Mouse (Mus musculus): ENCODE data around the gene Sertad2. TPM values are rescaled to one million over a fixed set of nuclear protein-coding genes. Genes with fewer than 3 reads are reported as not detected.
A peak's percentile ranks its signal among the peaks of the same experiment; 100 is the strongest.

Gene Sertad2
- polyA plus RNA-seq, 1 experiment = not detected

DNA sequence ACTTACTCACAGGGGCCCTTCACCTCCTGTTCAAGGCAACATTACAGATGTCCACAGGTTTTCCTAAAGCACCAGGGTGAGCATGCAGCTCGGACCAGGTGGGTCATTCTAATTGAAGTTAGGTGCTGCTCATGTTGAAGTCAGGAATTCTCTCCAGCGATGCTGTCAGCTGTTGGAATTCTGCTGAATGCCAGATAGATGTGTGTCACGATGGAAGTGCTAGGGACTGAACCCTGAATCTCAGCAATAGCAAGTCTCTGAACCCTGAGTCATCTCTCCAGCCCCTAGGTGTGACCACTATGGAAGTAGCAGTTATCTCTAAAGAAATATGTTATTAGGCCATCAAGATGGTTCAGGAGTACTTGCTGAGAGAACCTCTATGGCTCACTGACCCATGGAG, 102.5 kb downstream of the Sertad2 start:
- H3K4me3 ChIP-seq (ENCODE audit: insufficient read depth, low read depth, low read length) = no peak overlapping the region
- 83% methylated on average over 3 of the region's 3 CpGs for WGBS
- no peak overlapping the region for H3K27ac ChIP-seq (ENCODE audit: insufficient read depth, low read depth, low read length)
- TF ChIP-seq CTCF (IDR thresholded peaks at IDR 0.05; ENCODE audit: insufficient read depth, low read depth, low read length) = no peak
- no peak for TF ChIP-seq POLR2A (IDR thresholded peaks at IDR 0.05; ENCODE audit: insufficient read depth, low read depth, low read length)
- H3K4me1 ChIP-seq (ENCODE audit: control insufficient read depth, insufficient read depth, low read length) = peaks cover 46% of the 10 kb centered on the region

DNA sequence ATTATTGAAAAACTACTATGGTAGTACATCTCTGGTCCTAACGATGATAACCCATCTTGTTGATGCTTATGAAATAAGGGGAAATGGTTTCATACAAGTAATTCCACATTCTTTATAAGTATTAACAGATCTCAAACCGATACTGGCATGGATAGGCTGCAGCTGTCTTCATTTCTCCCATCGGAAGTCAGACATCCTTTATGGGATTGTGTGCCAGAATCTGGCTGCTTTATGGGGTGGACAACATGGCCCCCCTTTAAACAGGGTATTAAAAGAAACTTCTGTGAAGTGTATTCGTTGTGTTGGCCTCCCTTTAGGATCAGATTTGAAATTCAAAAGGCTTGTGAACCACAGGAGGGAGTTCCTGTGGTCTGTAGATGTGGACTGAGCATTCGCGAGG, 103.1 kb downstream of the Sertad2 start:
- peaks cover 44% of the 10 kb centered on the region for H3K4me1 ChIP-seq (ENCODE audit: control insufficient read depth, insufficient read depth, low read length)
- TF ChIP-seq CTCF (IDR thresholded peaks at IDR 0.05; ENCODE audit: insufficient read depth, low read depth, low read length) (no peak), POLR2A (IDR thresholded peaks at IDR 0.05; ENCODE audit: insufficient read depth, low read depth, low read length) (no peak)
- no peak overlapping the region for H3K4me3 ChIP-seq (ENCODE audit: insufficient read depth, low read depth, low read length)
- H3K27ac ChIP-seq (ENCODE audit: insufficient read depth, low read depth, low read length) = peak overlapping the region; percentile 44; the same call in 1 of the 2 replicates
- 58% methylated on average over 6 of the region's 6 CpGs for WGBS

DNA sequence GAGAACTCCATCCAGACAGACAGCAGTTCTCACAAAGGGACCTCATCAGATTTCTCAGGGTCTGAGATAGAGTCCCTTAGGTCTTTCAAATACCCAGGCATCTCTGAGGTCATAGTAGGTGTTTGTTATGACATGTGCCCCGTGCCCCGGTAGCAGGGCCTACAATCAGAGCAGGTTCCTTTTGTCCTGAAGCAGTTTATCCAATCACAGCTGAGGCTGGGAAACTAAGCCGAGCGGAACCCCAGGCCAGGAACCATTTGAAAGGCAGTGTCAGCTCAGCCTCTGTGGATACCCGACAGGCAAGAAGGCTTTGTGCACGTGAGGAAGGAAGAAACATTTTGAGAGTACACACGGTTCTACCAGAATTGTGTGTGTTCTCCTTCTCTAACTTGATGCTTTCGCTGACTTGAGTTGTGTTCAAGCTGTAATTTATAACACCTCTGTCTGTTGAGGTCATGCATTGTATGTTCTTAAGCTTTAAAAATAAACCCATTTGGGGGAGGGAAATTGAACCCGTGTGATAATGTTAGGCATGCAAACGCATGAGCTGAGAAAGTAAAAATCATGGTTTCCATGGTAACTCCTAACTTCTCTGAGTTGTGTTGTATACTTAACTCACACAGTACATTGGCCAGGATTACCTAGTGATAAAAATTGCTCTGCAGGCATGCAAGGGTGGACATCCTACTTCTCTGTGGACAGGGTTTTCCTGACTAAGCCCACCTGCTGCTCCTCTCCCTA, 104.1 kb downstream of the Sertad2 start:
- Histone ChIP-seq H3K4me3 (ENCODE audit: insufficient read depth, low read depth, low read length) (no peak overlapping the region), H3K27ac (ENCODE audit: insufficient read depth, low read depth, low read length) (peak overlapping the region; percentile 69), H3K4me1 (ENCODE audit: control insufficient read depth, insufficient read depth, low read length) (peaks cover 44% of the 10 kb centered on the region)
- WGBS = 31% methylated on average over 10 of the region's 10 CpGs
- TF ChIP-seq CTCF (IDR thresholded peaks at IDR 0.05; ENCODE audit: insufficient read depth, low read depth, low read length) (no peak), POLR2A (IDR thresholded peaks at IDR 0.05; ENCODE audit: insufficient read depth, low read depth, low read length) (no peak)

DNA sequence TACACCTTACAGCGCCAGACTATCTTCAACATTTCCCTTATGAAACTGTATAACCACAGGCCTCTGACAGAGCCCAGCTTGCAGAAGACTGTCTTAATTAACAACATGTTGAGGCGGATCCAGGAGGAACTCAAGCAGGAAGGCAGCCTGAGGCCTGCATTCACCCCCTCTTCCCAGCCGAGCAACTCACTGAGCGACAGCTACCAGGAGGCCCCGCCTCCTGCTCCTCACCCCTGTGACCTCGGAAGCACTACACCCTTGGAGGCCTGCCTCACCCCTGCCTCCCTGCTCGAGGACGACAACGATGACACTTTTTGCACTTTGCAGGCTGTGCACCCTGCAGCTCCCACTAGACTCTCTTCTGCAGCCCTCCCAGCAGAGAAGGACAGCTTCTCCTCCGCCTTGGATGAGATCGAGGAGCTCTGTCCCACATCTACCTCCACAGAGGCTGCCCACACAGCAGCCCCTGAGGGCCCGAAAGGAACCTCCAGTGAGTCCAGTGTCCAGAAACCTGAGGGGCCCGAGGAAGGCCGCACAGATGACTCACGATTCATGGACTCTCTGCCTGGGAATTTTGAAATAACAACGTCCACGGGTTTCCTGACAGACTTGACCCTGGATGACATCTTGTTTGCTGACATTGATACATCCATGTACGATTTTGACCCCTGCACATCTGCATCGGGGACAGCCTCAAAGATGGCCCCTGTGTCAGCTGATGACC, 105.0 kb downstream of the Sertad2 start:
- H3K4me1 ChIP-seq (ENCODE audit: control insufficient read depth, insufficient read depth, low read length) = peaks cover 47% of the 10 kb centered on the region
- TF ChIP-seq CTCF (IDR thresholded peaks at IDR 0.05; ENCODE audit: insufficient read depth, low read depth, low read length) = no peak
- TF ChIP-seq POLR2A (IDR thresholded peaks at IDR 0.05; ENCODE audit: insufficient read depth, low read depth, low read length) = no peak
- H3K27ac ChIP-seq (ENCODE audit: insufficient read depth, low read depth, low read length) = peak overlapping the region; percentile 52
- H3K4me3 ChIP-seq (ENCODE audit: insufficient read depth, low read depth, low read length) = no peak overlapping the region
- WGBS = 60% methylated on average over 19 of the region's 19 CpGs

DNA sequence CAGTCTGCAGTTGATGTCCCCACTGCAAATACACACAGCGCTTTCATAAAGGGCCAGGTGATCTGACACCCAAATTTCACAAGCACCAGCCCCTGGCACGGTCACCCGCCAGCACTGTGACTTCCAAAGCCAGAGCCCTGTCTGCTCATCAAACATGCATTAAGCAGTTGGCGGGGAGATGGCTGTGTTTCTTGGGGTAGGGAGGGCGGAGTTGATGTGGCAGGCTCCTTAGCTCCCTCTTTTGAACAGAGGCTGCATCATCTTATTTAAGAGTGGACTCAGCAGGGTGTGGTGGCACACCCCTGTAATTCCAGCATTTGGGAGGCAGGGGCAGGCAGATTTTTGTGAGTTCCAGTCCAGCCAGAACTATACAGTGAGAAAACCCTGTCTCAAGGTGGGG, 106.4 kb downstream of the Sertad2 start:
- Histone ChIP-seq H3K27ac (ENCODE audit: insufficient read depth, low read depth, low read length) (no peak overlapping the region), H3K4me1 (ENCODE audit: control insufficient read depth, insufficient read depth, low read length) (peaks cover 45% of the 10 kb centered on the region), H3K4me3 (ENCODE audit: insufficient read depth, low read depth, low read length) (no peak overlapping the region)
- TF ChIP-seq CTCF (IDR thresholded peaks at IDR 0.05; ENCODE audit: insufficient read depth, low read depth, low read length) (no peak), POLR2A (IDR thresholded peaks at IDR 0.05; ENCODE audit: insufficient read depth, low read depth, low read length) (no peak)
- 52% methylated on average over 5 of the region's 5 CpGs for WGBS

DNA sequence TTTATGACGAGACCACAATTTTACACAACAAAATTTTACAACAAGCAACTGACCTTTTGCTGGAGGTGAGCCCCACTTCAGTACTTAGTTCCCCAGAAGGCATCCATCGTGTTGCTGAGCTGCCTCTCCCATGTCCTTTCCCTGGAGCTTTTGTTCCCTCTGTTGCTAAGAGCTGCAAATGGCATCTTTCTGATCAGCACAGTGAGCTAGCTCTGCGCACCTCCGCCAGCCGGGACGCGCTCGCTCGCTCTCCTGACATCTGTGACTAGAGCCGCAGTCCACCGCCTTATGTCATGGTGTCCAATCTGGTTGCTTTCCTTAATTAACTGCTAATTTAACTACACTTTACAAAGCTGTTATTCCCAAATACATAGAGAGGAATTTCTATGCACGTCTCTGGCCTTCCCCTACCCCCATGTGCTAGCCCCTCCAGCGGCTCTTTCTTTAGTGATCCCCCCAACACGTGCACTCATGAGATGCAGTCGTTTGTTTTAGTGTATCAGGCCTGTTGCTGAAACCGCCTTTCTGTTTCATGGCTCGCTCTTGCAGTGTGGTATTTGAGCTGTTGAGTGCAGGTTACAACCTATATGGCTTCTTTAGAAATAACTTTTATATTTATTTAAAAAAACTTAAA, 107.1 kb downstream of the Sertad2 start:
- Histone ChIP-seq H3K4me3 (ENCODE audit: insufficient read depth, low read depth, low read length) (no peak overlapping the region), H3K27ac (ENCODE audit: insufficient read depth, low read depth, low read length) (no peak overlapping the region), H3K4me1 (ENCODE audit: control insufficient read depth, insufficient read depth, low read length) (peaks cover 41% of the 10 kb centered on the region)
- TF ChIP-seq CTCF (IDR thresholded peaks at IDR 0.05; ENCODE audit: insufficient read depth, low read depth, low read length) (no peak), POLR2A (IDR thresholded peaks at IDR 0.05; ENCODE audit: insufficient read depth, low read depth, low read length) (no peak)
- WGBS = 59% methylated on average over 17 of the region's 17 CpGs

DNA sequence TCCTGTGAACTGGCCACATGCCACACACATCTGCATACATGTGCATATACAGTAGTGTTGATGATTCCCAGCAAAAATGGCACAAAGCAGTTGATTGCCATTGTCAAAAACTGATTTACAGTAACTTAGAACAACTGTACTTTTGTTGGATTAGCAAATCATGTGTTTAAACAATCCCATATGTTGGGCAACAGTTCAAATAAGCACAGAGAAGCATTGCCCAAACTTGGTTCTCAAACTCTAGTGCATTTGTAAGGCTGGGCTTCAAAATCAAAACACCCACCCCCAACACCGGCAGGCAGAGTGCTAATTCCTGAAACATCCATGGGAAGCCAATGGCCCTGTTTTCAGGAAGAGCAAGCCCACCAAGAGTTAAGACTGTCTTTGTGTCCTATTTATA, 108.1 kb downstream of the Sertad2 start:
- TF ChIP-seq POLR2A (IDR thresholded peaks at IDR 0.05; ENCODE audit: insufficient read depth, low read depth, low read length) (no peak), CTCF (IDR thresholded peaks at IDR 0.05; ENCODE audit: insufficient read depth, low read depth, low read length) (no peak)
- Histone ChIP-seq H3K4me3 (ENCODE audit: insufficient read depth, low read depth, low read length) (no peak overlapping the region), H3K4me1 (ENCODE audit: control insufficient read depth, insufficient read depth, low read length) (peaks cover 46% of the 10 kb centered on the region), H3K27ac (ENCODE audit: insufficient read depth, low read depth, low read length) (no peak overlapping the region)
- 35% methylated on average over 1 of the region's 1 CpGs for WGBS

DNA sequence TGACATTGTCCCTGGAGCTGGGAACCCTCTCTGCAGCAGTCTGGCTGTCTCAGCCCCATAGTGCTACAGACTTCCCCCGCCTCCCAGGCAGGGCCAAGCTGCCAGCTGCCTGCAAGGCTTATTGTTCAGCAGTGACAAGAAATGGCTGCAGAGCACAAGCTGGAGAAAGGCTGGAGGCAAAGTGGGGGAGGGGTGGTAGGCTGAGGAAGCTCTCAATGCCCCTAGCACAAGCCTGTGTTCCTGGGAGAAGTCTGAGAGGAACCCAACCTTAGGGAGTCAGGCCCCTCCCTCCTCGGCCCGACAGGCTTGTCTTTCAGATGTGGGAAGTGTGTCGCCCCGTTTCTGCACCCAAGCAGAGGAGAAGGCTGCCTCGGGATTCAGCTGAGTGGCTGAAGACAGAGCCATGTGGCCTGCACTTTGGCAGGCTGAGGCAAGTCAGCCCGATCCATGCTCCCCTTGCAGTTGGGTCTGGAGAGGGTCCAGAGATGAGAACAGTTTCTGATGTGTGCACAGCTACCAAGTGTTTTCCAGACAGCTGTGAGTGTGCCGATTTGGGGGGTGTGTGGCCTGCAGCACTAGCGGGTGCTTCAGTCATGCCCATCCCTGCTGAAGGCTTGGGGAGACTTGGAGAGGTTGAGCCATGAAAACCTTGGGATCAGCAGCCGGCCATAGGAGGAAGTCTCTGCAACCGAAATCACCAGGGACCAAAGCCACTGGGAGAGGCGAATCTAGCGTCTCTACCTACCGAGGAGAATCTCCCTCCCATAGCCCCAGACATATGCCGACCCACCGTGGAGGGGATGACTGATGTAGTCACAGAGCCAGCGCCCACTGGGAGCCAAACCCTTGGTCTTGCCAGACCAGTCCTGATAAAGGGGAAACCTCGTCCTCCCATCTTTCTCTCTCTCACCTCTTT, 113.0 kb downstream of the Sertad2 start:
- Histone ChIP-seq H3K27ac (ENCODE audit: insufficient read depth, low read depth, low read length) (peak overlapping the region; percentile 73), H3K4me3 (ENCODE audit: insufficient read depth, low read depth, low read length) (peak overlapping the region; percentile 0; the same call in 1 of the 2 replicates), H3K4me1 (ENCODE audit: control insufficient read depth, insufficient read depth, low read length) (peaks cover 28% of the 10 kb centered on the region)
- WGBS = 17% methylated on average over 18 of the region's 18 CpGs
- no peak for TF ChIP-seq CTCF (IDR thresholded peaks at IDR 0.05; ENCODE audit: insufficient read depth, low read depth, low read length)
- TF ChIP-seq POLR2A (IDR thresholded peaks at IDR 0.05; ENCODE audit: insufficient read depth, low read depth, low read length) = no peak

Data from olfactory bulb, adult 2 months (tissue).